Mouse (Mus musculus): ENCODE measurements around the gene Cpd.

Gene Cpd

DNA sequence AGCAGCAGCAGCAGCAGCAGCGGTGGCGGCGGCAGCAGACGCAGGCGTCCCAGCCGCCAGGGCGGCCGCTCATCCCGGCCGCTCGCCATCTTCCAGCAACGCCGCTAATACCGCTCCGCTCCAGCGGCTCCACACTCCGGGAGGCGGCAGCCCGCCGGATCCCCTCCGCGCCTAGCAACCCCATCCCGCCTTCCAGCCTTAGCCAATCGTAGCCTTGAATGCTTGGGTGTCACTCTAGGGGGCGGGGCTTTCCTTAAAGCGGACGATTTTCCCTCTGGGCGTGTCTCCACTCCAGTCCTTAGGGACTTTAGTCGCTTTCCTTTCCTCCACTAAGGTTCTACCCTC, at the start of gene Cpd:
Cpd (minus strand) TSS at position 141 of the 345 bp plus-strand sequence.
- 1% methylated on average over 29 of the region's 29 CpGs for WGBS

DNA sequence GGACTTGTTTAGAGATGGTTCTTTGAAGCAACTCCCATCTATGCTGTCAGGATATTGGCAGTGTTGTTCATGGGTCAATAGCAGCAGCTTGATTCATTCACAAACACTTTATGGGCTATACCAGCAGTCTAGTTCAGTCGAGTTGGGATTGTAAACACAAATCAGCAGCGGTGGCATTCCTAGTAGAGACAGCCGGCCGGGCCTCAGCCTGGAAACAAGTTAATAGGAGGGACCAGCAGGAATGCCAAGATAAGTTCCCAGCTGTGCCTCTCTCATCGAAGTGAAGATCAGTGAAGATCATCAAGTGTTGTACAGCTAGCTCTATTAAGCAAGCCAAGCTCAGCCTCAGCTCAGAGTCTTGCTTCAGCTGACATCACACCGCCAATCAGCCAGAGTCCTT, 49.5 kb upstream of the Cpd start:
- 84% methylated on average over 6 of the region's 6 CpGs for WGBS

DNA sequence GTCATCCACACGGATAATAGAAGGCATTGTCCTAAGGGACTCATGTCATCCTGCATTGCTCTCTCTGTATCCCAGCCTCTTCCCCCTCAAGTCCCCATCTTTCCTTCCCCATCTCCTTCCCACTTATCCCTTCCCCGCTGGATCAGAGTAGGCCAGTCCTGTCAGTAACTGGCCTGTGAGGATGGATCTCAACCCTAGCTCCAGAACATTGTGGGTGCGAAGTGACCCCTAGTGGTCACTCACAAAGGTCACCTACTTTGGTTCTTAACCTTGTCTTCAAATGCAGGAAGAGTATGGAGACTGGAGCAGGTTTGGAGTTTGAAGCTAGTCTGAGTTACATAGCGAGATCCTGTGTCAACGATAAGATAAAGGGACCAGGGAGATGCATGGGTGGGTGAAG, 47.4 kb upstream of the Cpd start:
- WGBS, result 43% methylated on average over 5 of the region's 5 CpGs

DNA sequence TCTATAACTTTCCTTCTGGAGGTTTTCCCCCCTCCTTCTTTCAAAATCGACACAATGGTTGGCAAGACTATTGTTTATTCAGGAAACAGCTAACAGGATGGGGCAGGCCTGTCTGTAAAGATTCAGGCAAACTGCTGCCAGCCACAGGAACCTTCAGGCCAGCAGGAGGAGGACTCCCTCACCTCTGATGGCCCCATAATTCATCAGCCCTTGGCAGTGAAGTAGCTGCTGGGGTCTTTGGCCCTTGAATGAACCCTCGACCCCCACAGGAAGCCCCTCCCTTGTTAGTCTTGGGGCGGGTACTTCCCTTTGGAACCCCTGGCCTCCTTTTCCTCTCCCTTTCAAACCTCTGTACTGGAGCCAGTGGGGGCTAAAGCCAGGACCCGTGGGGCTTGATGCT, 46.8 kb upstream of the Cpd start:
- 36% methylated on average over 4 of the region's 4 CpGs for WGBS

DNA sequence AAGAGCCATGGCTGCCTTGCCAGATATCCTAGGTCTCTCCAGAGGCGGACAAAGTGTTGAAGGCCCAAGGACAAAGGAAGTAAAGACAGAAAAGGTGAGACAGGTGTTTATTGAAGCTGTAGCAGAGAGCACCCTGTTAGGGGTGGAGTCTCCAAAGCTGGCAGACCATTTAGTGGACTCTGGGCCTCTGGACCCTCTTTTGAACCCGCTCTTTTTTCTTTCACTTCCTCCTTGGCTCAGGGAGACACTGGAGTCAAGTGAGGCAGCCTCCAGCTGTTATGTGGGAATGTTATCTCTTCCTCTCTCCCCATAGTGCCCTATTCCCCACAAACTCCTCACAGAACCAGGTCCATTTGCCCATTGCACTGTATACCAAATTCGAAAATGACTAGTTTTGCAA, 46.2 kb upstream of the Cpd start:
- WGBS, result 81% methylated on average over 3 of the region's 3 CpGs

DNA sequence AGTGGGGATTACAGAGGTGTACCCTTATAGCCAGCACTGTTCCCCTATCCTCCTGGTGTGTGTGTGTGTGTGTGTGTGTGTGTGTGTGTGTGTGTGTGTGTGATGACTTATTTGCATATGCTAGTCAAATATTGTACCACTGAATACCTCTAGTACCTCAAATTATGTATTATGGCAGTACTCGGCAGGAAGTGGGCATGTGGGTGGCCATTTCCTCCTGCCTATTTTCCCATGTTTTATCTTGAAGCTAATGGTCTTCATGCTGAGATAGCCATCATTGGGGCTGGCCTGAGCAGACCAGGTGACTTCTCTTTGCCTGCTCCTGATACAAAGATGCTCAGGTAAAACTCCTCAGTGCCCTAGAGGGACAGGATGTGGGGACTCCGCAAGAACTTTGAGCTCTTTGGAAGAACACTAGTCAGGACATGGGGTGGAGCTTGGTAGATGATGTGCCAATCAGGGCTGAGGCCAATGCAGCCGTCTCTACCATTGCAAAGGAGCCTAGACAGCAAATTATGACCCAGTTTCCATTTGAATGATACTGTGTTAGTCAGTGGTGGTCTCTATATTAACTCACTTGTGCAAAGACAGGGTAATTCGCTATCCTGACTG, 45.0 kb upstream of the Cpd start:
- WGBS, result 84% methylated on average over 4 of the region's 4 CpGs

DNA sequence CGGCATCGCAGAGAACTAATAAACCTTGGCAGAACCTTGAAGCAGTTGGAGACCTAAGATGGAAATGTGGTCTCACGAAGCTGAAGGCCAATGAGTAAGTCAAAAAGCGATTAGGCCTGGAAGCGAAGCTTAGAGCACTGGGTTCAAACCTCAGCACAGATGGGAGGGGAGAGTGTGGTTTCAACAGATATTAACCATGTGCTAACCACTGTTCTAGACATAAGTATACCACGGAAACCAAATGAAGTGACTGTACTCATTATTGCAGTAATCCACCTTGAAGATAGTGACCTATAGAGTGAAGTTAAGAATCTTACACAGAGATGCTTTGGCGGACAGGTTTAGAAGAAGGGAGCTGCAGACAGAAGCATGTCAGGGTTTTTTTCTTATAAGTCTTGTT, 44.4 kb upstream of the Cpd start:
- WGBS, result 88% methylated on average over 7 of the region's 7 CpGs

DNA sequence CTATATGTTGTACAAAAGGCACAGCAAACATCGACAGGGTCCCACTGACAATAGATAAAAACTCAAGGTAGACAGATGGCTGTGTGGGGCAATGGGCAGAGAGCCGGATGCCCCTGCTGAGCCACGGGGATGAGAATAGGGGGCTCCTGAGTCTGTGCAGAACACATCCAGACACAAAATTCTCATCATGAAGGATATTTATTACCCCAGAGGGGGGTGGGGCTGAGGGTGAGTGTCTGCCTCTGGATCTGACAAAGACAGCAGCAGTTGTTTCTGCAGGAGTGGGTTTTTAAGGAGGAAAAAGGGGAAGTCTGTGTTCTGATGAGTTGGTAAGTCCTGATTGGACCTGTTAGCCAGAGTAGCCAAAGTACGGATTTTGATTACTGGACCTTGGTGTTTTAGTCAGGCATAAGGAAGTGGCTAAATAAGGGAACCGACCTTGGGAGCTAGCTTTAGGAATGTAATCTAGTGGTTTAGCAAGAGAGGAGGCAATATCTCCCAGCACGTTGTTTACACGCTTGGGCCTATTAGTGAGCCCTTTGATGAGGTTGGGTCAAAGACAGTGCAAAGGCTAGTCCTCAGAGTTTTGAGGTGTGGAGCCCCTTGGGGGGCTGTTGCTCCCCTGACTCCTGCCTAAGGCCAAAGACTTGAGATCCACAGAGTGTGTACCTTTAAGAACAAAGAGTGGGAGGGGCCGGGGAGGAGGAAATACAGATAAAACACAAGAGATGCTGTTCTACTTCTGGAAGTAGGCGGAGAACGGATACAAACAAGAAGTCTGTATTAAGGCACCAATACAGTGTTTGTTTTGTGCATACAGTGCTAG, 42.7 kb upstream of the Cpd start:
- WGBS, result 67% methylated on average over 10 of the region's 10 CpGs

DNA sequence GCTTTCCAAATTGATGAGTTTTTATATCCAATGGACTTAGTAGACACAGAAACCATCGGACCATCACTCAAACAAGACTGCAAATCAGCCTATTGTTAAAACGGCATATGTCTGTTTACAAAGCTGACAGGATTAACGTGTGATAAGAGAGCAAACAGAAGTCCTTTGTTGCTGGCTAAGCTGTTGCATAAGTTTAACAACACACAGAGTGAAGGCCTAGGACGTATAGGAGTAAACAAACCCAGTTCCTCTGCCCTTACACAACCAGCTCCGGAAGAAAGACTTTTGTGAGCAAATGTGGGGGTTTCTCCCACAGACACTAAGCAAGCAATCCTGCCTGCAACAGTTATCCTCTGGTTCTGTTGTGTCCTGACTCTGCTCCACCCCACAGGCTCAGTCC, 37.6 kb upstream of the Cpd start:
- 56% methylated on average over 5 of the region's 5 CpGs for WGBS

DNA sequence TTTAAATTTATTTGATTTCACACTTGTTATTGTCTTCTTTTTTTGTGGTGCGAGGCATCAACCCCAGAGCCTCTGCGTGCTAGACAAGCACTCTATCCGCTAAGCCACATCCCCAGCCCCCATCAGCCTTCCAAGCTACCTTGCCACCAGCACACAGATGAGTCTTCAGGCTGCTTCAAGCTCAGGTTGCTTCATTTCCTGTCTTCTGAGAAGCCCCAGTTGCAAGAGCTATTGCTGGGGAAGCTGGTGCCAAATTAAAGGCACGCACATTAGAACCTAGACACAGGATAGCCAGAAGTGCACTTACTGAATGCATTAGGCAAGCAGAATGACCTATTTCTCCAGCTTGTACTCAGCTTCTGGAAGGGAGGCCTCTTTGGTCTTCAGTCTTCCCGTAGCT, 33.0 kb upstream of the Cpd start:
- 92% methylated on average over 5 of the region's 5 CpGs for WGBS

DNA sequence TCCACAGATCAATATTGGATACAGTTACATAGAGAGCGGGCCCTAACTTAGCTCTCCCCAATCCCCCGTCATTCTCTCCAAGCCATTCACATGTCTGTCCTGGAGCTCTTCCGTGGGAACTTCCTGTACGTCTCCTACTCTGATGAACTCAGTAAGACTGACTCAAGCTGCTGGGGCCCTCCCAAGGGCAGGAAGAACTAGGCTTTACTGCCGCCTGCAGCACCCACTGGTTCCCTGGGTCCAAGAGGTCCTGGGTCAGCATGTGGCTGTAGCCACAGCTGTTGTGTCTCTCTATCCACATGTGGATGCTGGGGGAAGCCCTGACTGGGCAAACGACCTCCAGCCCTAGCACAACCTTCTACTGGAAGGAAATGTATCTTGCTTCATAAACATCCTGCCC, 27.9 kb upstream of the Cpd start:
- 74% methylated on average over 6 of the region's 6 CpGs for WGBS

DNA sequence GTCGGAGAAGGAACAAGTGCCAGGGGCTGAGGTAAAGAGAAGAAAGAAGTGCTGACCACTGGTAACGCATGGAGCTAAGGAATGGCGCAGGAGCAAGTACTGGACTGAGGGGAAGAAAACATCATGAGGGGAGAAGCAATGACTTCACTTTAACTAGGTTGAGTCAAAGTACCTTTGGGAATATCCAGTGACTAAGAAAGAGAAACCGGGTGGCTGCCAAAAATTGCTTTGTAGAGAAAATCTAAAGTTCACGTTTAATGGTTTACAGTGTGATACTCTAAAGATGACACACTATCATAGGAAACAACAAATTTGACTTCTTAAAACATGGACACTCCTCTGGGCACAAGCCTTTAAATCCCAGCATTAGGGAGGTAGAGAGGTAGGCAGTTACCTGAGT, 27.0 kb upstream of the Cpd start:
- WGBS, result 93% methylated on average over 5 of the region's 5 CpGs

DNA sequence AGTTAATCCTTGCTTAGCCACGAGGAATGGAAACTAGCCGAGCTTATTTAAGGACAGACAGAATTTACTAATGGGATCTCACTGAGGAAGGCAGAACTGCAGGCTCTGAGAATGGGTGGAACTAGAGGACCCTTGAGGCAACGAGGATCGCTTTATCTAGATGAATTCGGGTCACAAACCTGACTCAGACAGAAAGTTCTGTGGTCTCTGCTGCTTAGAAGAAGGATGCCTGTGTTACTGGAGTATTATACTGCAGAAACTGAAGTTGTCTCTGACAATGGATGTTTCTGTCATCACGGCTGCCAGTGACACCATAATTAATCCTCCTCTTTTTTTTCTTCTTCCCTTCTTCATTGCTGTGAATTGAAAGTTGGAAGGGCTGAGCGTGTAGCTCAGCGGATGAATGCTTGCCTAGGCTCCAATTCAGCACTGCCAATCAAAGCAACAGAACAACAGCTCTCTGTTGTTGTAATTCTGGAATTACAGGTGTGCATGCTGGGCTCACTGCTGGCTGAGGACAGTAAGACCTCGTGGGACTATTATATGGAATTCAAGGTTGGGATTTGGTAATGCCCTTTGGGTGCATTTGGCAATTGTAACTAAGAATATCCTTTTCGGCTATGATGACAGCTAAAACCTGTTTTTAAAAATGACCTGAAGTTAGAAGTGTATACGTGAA, 25.9 kb upstream of the Cpd start:
- 65% methylated on average over 11 of the region's 11 CpGs for WGBS

DNA sequence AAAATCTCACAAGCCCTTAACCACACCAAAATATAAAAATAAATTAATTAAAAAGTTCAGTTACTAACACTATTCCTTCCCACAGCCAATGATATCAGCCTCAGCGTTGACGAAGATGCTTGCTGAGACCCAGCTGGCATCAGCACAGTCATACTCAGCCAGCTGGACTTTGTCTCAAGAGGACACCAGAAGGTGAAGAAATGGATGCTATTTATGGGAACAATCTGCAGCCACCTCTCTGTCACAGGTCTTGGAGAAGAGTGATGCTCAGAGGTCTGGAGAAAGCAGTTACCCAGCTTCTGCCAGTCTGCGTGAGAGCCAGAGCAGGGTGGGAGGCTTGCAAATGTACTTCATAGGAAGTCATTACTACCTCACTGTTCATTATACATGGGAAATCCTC, 14.4 kb upstream of the Cpd start:
- 74% methylated on average over 3 of the region's 3 CpGs for WGBS

DNA sequence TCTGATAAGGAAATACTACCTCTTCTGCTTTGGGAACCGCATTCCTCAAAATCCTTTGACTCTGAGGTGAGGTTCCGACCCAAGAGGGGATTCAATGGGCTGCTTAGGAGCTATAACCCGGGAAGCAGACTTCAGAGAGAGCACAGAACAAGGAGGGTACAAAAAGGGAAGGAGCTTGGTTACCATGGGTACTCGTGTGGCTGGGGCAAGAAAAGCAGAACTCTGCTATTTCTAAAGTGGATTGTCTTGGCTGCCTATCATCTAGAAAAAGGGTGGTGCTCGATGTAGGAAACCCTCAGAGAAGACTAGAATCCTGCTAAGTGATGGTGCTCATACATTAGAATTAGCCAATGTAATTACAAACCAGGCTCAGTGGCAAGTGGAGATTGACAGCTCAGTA, 12.4 kb upstream of the Cpd start:
- WGBS, result 42% methylated on average over 5 of the region's 5 CpGs

DNA sequence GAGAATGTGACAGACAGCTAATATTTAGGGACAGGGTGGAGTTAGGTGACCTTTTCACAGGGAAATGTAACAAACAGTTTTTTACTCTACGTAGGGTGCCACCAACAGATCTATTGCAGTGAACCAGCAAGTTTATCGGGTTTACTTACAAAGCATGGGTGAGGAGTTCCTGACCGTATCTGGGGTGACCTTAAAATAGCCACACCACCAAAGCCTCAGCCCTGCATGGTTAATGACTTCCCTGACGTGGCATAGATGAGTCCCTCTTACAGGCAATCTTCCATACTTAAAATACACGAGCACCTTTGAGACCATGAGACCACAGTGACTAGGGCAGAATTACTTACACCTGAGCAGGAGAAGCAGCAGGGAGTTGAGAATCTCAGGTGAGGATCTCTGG, 12.0 kb upstream of the Cpd start:
- 69% methylated on average over 5 of the region's 5 CpGs for WGBS

DNA sequence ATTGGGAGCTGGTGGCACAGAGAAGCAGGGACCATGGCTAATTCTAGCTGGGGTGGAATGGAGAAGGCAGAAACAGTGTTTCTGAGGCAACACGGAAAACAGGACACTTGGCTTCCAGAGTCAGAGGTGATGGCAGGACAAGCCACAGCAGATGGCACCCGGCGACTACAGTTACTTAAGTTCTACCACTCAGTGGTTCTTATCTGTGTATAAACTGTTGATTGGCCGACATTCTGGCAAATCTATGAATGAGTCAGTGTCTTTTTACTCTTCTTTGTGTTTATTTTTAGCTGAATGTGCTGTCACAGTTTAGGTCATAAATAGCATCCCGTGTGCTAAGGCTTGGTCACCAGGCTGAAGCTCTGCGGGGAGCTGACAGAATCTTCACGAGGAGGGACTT, 10.3 kb upstream of the Cpd start:
- WGBS, result 39% methylated on average over 7 of the region's 7 CpGs

DNA sequence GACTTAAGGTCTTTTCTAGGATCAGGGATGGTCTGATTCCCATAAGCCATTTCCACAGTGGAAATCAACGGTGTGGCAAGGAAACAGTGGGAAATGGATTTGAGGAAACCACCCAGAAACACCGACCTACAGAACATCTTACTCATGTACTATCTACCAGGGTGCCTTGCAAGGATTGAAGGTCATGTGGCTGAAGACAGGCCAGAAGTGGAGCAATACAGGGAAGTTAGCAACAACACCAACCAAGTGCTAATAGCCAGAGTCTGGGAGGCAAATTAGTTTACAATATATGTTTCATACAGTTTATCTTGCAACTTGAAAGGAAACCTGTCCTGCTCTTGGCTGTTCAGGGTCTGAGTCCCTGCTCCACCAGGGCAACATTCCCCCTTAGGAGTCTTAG, 9.8 kb upstream of the Cpd start:
- WGBS, result 82% methylated on average over 2 of the region's 2 CpGs

DNA sequence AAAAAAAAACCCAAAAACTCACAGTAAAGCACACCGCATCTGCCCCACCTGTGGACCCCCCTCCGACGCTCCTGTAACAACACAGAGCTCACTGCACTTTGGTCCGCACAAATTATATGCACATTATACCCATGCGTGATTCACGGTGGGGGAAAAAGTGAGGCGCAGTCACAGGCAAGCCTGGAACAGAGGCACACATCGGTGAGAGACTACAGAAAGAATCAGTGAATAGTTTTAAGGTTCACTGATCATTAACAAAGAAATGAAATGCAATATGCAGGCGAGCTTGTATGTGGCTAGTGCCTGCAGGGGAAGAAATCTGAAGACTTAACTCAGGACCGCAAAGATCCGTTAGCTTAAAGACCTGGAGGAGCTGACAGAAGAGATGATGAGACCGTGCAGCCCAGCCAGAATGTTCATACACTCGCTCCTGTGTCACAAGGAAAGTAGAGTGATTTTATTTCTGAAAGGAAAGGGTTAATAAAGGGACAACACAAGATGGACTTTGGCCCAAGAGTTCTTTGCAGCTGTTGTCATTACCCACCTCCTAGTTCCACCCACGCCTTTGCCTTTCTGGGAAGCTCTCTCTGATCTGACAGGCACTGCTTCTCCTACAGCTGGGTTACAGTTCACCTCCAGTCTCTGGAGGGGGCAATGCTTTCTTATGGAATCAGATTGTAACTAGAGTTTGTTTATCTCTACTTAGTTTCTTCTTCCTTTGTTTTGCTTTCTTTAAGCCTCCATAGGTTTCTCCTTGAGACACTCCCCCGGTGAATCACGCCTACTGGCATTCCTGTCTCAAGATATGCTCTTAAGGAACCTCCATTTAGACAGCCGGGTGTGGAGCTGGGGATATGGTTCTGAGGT, 7.9 kb upstream of the Cpd start:
- 59% methylated on average over 17 of the region's 17 CpGs for WGBS

DNA sequence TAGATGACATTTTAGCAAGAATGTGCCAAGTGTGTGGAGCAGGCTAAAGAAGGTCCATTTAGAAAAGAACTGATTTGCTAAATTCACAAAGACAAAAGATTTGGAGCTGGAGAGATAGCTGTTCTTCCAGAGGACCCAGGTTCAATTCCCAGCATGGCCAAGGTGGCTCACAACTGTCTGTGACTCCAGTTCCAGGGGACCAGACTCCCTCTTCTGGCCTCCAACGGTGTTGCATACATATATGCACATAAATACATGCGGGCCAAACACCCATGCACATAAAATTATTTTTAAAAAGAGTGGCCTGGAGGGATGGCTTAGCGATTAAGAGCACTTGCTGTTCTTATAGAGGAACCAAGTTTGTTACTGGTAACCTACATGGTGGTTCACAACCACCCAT, 4.7 kb upstream of the Cpd start:
- 75% methylated on average over 3 of the region's 3 CpGs for WGBS

DNA sequence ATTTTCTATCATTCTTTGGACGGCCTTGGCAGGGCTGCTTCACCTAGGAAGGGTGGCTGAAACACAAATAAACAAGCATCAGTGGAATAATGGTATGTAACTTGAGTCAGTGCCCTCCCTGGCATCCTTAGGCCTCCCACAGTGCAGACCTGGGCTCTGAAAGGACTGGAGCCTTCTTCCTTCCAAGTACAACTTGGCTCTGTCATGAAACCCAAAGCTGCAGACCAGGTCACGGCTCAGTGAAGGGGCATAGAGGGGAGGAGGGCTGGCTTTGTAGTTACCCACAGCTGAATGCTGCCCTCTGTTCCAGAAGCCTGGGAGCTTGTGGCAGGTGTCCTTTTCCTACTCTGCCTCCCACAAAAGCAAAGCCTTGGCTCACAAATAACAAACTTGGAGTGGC, 2.8 kb upstream of the Cpd start:
- 52% methylated on average over 2 of the region's 2 CpGs for WGBS

DNA sequence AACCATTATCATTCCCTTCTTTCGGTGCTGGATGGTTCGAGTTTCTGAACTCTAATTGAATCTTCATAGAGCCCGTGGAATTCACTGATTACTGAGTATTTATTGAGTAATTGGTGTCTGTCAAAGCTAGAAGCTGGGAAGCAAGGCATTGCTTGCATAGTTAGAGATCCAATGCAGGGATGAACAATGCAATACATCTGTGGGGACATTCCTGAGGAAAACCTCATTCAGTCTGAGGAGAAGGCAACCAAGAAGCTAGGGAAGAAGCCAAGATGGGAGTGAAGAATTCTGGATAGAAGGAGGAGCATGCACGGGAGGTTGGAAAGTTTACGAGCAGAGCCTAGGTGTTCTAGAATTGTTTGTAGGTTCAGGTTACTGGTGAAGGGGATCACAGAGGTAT, 1.3 kb upstream of the Cpd start:
- 85% methylated on average over 5 of the region's 5 CpGs for WGBS

Data from cerebral cortex, adult 2 months (tissue).